Mouse (Mus musculus): ENCODE data around the gene Gm17949. TPM values are rescaled to one million over a fixed set of nuclear protein-coding genes. Genes with fewer than 3 reads are reported as not detected.

Gene Gm17949
- total RNA-seq, 2 experiments from 2014 or later = not detected

DNA sequence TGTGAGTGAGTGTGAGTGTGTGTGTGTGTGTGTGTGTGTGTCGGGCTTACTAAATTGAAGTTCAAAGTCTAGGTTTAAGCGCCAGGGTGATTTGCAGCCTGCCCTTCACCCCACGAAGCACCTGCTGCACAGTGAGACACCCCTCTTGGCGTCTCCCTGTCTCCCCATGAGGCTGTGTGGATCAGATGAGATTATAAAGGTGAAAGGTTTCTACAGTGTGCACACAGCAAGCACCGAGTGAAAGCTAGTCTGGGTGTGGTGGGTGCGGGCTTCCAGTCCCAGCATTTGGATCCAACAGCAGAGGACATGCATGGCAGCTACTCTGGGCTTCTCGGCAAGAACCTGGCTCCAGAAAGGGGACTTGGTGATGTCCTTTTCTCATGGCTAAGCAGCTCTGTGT, 30.2 kb upstream of the Gm17949 start:
- intact Hi-C loops (cut with DNase I) = no loop called here
- no peak for TF ChIP-seq CTCF (IDR thresholded peaks at IDR 0.05)
- no peak overlapping the region for H3K27ac ChIP-seq
- no peak overlapping the region for H3K4me3 ChIP-seq
- no peak for DNase-seq

DNA sequence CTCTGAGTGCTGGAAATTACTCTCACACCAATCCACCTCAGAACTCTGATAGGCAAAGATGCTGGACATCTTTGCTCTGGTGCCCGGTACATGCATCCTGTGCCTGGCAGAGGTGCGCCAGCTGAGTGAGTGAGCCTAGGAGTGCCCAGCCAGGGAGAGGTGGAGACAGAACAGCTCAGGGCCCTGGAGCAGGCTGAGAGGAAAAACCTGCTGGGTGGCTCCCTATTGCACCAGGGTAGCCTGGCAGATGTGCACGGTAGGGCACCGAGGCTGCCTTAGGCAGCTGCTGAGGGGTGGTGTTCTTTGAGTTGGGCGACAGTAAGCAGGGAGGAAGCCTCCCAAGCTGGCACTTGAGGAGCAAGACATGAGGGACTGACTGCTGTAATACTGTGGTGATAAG, 29.3 kb upstream of the Gm17949 start, which contains the start of gene Acer1:
Acer1 (minus strand) TSS at position 114 of the 400 bp plus-strand sequence.
- DNase-seq = no peak
- intact Hi-C loops (cut with DNase I) = no loop called here
- no peak within 1 kb of the TSS for H3K27ac ChIP-seq
- H3K4me3 ChIP-seq = no peak within 1 kb of the TSS
- no peak for TF ChIP-seq CTCF (IDR thresholded peaks at IDR 0.05)

DNA sequence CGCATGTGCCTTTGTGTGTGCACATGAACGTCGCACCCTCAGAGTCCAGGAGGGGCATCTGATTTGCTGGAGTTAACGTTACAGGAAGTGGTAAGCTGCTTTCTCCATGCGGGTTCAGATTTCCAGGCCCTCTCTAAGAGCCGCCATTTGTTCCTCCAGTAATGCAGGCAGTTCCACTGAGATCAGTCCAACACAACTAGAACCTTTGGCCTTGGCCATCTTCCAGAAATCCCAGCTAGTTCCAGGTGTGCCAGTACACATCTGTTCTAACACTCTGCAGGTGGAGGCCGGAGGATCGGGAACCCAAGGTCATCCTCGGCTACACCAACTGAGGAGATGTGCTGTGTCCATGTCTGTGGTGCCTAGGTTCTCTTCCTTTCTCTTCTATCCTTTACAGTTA, 26.4 kb upstream of the Gm17949 start:
- intact Hi-C loops (cut with DNase I) = loop anchor here (5.0 kb wide), 1 partner anchor 48 kb away; the partner anchor contains the start of gene Mllt1
- DNase-seq = no peak
- no peak for TF ChIP-seq CTCF (IDR thresholded peaks at IDR 0.05)
- Histone ChIP-seq H3K4me3 (no peak overlapping the region), H3K27ac (no peak overlapping the region)

DNA sequence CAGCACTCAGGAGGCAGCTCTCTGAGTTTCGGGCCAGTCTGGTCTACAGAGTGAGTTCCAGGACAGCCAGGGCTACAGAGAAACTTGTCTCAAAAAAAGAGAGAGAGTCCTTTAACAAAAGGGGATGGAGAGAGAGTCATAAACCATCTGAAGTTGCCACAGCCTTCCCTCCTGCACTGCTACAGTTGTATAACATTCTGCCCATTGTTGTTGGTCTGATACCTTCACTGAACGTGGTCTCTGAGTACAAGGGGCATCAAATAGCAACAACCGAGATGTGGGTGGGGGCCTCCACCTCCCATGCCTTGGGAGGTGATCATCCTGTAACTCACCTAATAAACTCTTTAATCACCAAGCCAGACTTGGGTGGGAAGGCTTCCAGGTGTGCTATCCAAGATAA, 25.6 kb upstream of the Gm17949 start:
- intact Hi-C loops (cut with DNase I) = loop anchor here (5.0 kb wide), 1 partner anchor 48 kb away; the partner anchor contains the start of gene Mllt1
- no peak for DNase-seq
- no peak for TF ChIP-seq CTCF (IDR thresholded peaks at IDR 0.05)
- Histone ChIP-seq H3K27ac (no peak overlapping the region), H3K4me3 (no peak overlapping the region)

DNA sequence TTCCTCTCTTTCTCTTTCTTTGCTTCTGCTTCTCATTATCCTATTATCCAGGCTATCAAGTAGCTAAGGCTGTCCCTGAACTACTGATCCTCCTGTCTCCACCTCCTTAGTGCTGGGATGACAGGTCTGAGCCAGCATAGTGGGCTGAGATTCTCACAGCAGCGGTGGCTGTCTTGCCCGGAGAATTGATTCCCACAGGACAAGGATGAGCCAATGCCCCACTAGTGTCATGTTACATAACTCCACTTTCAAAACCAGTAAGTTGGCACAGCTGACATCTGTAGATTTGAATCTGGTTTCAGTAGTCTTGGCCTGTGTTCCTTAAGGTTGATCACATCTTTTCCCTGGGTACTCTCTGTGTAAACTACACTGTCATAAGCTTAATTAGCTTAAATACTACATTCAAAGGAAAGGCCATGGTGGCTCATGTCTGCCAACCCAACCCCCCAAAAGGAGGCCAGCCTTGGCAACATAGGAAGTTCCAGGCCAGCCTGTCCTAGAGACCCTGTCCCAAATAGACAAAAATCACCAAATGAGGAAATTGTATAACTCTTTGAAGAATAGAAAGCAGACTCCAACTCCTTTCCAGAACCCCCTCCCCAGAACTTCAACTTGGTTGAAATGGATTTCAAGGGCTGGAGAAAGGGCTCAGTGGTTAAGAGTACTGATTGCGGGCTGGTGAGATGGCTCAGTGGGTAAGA, 25.0 kb upstream of the Gm17949 start:
- no peak overlapping the region for H3K4me3 ChIP-seq
- intact Hi-C loops (cut with DNase I) = loop anchor here (5.0 kb wide), 1 partner anchor 49 kb away; the partner anchor contains the start of gene Mllt1
- TF ChIP-seq CTCF (IDR thresholded peaks at IDR 0.05) = no peak
- H3K27ac ChIP-seq = no peak overlapping the region
- DNase-seq = no peak

DNA sequence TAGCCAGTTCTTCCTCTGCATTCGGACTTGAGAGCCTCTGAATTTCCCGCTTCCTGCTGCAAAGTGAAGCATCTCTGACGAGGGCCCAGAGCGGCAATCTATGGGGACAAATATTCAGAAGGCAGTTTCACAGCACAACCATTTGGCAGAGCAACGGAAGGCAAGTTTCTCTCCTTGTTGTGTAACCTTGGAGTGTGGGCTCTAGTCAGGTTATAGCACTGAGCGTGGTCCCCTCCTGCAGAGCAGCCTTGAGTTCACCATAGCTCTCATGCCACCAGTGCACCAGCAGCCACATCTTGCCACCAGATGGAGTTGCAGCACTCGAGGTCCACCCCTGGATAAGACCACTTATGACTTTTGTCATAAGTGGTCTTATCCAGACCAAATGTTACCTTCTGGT, 22.8 kb upstream of the Gm17949 start:
- intact Hi-C loops (cut with DNase I) = loop anchor here (5.0 kb wide), 1 partner anchor 51 kb away; the partner anchor contains the start of gene Mllt1

DNA sequence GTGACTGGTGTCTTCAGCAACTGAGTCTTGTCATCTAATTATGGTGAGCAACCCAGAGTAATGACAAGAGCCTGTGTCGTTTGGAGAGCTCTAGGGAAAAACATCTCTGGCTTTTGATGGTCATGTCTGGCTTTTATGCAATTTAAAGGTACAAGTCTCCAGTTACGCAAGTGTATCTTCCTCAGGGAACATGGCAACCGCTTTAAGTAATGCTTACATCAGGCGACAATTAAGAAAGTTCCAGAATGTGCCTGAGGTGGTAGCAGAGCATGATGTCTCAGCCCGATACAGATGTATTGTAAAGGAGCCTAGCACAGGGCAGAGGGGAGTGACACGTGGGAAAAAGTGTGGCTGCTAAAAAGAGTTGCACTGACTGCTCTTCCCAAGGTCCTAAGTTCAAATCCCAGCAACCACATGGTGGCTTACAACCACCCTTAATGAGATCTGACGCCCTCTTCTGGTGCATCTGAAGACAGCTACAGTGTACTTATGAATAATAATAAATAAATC, 22.3 kb upstream of the Gm17949 start:
- peak overlapping the region; percentile 93 for H3K27ac ChIP-seq
- peak overlapping the region; percentile 76 for H3K4me3 ChIP-seq
- no peak for DNase-seq
- intact Hi-C loops (cut with DNase I) = loop anchor here (5.0 kb wide), 1 partner anchor 52 kb away; the partner anchor contains the start of gene Mllt1
- TF ChIP-seq CTCF (IDR thresholded peaks at IDR 0.05) = peak; percentile 17; the same call in 1 of the 2 replicates

More for the DNA sequence above, 22.8 kb upstream of the Gm17949 start:
- H3K27ac ChIP-seq = no peak overlapping the region
- no peak for TF ChIP-seq CTCF (IDR thresholded peaks at IDR 0.05)
- H3K4me3 ChIP-seq = no peak overlapping the region
- DNase-seq = no peak

DNA sequence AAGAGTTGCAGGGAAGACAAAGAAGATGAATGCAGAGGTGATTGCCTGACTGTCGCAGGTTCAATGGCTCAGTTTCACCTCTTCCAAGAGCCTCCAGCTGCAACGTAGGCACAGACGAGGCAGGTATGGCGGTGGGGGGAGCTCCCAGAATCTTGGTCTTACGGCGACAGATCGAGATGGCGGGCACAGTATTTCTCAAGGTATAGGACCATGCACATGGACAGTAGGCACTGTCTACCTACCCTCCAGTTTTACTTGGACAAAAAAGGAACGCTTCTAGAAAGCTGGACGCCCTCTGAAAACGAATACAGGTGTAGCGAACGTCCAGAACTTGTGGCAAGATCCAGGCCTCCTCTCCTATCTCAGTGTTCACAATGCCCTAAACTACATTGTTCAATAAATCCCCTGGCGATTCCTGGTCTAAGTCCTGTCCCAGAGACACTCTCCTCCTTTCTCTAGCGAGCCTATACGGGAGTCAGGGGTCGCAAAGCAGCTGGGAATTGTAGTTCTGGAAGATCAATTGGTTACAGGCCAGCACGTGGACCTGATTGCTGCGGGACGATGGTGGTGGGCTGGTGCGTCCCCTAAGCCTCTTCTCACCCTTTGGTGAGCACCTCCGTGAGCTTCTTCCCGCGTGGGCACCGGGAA, 21.7 kb upstream of the Gm17949 start:
- DNase-seq = peak; percentile 80
- intact Hi-C loops (cut with DNase I) = loop anchor here (5.0 to 10.0 kb wide), 3 partner anchors 52 to 343 kb away; partner anchors contain the start of genes Gpr108, Mllt1 and Trip10
- Histone ChIP-seq H3K4me3 (peak overlapping the region; percentile 76), H3K27ac (peak overlapping the region; percentile 93)
- TF ChIP-seq CTCF (IDR thresholded peaks at IDR 0.05) = no peak

DNA sequence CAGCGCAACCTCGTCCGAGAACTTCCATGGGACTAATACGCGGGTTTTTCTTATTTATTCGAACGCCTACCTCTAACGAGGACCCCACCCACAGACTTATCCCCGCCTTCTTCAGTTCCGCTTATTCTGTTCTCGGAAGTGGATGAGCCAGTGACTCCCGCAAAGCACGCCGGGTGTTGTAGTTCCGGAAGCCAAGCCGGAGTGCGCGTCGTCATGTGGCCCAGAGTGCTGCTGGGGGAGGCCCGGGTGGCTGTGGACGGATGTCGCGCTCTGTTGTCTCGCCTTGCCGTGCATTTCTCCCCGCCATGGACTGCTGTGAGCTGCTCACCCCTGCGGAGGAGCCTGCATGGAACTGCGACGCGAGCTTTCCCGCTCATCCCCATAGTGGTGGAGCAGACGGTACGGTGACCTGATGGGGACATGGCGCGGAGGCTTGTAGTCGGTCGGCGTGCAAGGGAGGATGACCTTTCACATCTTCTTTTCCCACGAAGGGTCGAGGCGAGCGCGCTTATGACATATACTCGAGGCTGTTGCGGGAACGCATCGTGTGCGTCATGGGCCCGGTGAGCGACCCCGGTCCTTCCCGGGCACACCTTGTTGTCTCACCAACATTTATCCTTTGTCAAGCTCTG, 21.0 kb upstream of the Gm17949 start, which contains the start of gene Clpp:
Clpp (plus strand) TSS at position 191 of the 632 bp plus-strand sequence.
- Histone ChIP-seq H3K4me3 (peak within 1 kb of the TSS; percentile 76), H3K27ac (peak within 1 kb of the TSS; percentile 93)
- DNase-seq = peak; percentile 96
- TF ChIP-seq CTCF (IDR thresholded peaks at IDR 0.05) = no peak
- intact Hi-C loops (cut with DNase I) = loop anchor here (5.0 to 10.0 kb wide), 2 partner anchors 255 to 342 kb away; partner anchors contain the start of genes Gpr108 and Trip10

DNA sequence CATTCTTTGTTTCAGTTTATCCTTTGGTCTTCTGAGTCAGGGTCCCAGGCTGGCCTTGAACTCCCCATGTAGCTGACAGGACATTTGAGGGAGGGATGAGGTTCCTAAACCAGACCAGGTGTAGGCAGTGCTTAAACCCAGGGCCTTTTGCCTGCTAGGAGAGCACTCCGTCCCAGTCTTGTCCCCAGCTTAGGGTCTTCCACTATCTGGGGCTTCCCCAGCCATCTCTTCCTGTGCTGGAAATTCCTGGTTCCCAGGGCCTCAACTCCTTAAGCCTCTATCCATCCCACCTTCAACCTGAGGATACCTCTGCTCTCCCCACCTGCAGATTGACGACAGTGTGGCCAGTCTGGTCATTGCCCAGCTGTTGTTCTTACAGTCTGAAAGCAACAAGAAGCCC, 20.3 kb upstream of the Gm17949 start:
- H3K27ac ChIP-seq = peak overlapping the region; percentile 93
- DNase-seq = no peak
- no peak for TF ChIP-seq CTCF (IDR thresholded peaks at IDR 0.05)
- intact Hi-C loops (cut with DNase I) = loop anchor here (5.0 to 10.0 kb wide), 2 partner anchors 254 to 341 kb away; partner anchors contain the start of genes Gpr108 and Trip10
- peak overlapping the region; percentile 76 for H3K4me3 ChIP-seq

DNA sequence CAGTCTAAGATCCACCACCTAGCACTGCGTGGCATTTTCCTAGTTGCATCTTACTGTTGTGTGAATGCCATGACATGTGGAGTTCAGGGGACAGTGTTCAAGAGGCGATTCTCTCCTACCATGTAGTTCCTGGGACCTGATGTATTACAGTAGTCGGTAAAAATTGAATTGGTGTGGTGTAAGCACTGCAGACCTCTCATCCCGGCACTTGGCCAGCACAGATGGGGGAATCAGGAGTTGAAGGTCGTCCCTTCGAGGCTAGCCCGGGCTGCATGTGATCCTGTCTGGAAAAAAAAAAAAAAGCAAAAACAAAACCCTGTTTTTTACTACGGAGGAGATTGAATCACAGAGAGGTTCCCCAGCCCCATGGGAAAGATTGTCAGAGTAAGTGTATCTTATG, 16.2 kb upstream of the Gm17949 start:
- intact Hi-C loops (cut with DNase I) = loop anchor here (10.0 kb wide), 1 partner anchor 250 kb away; the partner anchor contains the start of genes Gpr108 and Trip10
- no peak for DNase-seq
- TF ChIP-seq CTCF (IDR thresholded peaks at IDR 0.05) = no peak

DNA sequence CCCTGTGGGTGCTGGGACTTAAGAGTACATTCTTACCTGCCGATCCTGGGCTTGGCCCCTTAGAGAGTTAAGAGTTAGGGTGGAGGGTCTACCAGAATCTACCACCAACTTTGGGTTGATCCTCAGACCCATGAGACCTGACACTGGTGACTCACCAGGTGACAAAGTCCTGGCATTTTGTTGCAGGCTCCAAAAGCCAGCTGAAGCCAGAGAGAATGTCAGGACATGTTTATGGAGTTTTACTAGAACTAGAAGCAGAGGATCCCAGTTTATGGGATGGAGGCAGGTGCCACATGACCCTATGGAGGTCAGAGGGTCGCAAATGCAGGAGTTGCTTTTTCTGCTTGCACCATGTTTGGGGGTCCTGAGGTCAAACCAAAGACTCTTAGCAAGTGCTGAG, 14.8 kb upstream of the Gm17949 start:
- Histone ChIP-seq H3K4me3 (peak overlapping the region; percentile 90; the same call in 1 of the 2 replicates), H3K27ac (peak overlapping the region; percentile 84)
- DNase-seq = no peak
- no peak for TF ChIP-seq CTCF (IDR thresholded peaks at IDR 0.05)
- intact Hi-C loops (cut with DNase I) = loop anchor here (10.0 kb wide), 1 partner anchor 248 kb away; the partner anchor contains the start of genes Gpr108 and Trip10

More for the DNA sequence above, 16.2 kb upstream of the Gm17949 start:
- Histone ChIP-seq H3K27ac (no peak overlapping the region), H3K4me3 (no peak overlapping the region)

All from gastrocnemius, adult 2 months (tissue).